Mouse (Mus musculus): ENCODE results near the gene Sh2d4b. TPM values are rescaled to one million over a fixed set of nuclear protein-coding genes. Genes with fewer than 3 reads are reported as not detected.

Sh2d4b gene
- total and polyA plus RNA-seq, 2 experiments from 2014 or later: 0.74 to 3.0 TPM

DNA sequence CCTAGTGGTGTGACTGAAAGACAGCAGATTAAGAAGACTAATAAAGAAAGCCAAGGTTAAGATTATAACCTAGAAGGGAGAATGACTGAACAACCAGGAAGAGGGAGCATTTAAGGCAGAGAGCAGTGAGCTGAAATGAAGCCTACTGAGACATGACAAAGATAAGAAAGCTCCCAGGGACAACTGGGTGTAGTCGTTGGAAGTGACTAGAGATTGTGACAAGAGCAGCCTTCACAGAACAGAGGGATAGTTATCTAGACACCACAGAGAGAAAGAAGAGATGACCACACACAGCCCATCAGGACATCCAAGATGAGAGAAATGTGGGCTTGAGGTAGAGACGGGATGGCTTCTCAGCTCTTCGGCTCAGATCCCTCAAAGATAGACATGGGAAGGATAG lies 29.4 kb downstream of the Sh2d4b start:
- 75% methylated on average over 3 of the region's 3 CpGs for WGBS
- H3K9ac ChIP-seq (replicated peaks; ENCODE audit: low read length, poor library complexity, severe bottlenecking): no peak overlapping the region
- DNase-seq (ENCODE audit: low spot score) (no peak), ATAC-seq (ENCODE audit: low FRiP score) (no peak)
- no peak overlapping the region for H3K4me2 ChIP-seq (ENCODE audit: low read depth, low read length, poor library complexity, severe bottlenecking)
- H3K36me3 ChIP-seq (ENCODE audit: insufficient read depth, low read length): no peaks in the 10 kb centered on the region
- H3K27me3 ChIP-seq (ENCODE audit: insufficient read depth, low read length): no peaks in the 10 kb centered on the region
- no peak overlapping the region for H3K27ac ChIP-seq (ENCODE audit: low read depth, low read length)
- H3K9me3 ChIP-seq (ENCODE audit: low read length): no peaks in the 10 kb centered on the region
- H3K4me1 ChIP-seq (ENCODE audit: insufficient read depth, low read length): no peaks in the 10 kb centered on the region
- no peak for TF ChIP-seq CTCF (IDR thresholded peaks at IDR 0.05)
- no peak overlapping the region for H3K4me3 ChIP-seq (ENCODE audit: low read depth, low read length)

DNA sequence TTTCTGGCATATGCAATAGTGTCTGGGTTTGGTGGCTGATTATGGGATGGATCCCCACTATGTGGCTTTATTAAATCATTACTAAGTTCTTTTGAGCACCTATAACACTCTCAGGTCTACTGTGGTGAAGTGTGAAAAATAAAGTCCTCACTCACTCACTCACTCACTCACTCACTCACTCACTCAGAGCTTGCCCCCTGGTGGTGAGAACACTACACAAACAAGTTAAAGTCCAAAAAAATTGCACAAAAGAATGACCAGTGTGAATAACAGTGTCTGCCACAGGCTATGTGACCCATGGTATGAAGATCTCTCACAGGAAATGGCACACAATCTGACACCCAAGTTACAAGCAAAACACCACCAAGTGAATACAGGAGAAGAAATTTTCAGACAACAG lies 30.0 kb downstream of the Sh2d4b start:
- ATAC-seq (ENCODE audit: low FRiP score): no peak
- H3K4me3 ChIP-seq (ENCODE audit: low read depth, low read length): no peak overlapping the region
- no peaks in the 10 kb centered on the region for H3K27me3 ChIP-seq (ENCODE audit: insufficient read depth, low read length)
- peak; percentile 24; the same call in 1 of the 2 replicates for TF ChIP-seq CTCF (IDR thresholded peaks at IDR 0.05)
- H3K27ac ChIP-seq (ENCODE audit: low read depth, low read length): no peak overlapping the region
- no peak for DNase-seq (ENCODE audit: low spot score)
- no peaks in the 10 kb centered on the region for H3K36me3 ChIP-seq (ENCODE audit: insufficient read depth, low read length)
- H3K4me2 ChIP-seq (ENCODE audit: low read depth, low read length, poor library complexity, severe bottlenecking): no peak overlapping the region
- no peaks in the 10 kb centered on the region for H3K4me1 ChIP-seq (ENCODE audit: insufficient read depth, low read length)
- H3K9me3 ChIP-seq (ENCODE audit: low read length): no peaks in the 10 kb centered on the region
- H3K9ac ChIP-seq (replicated peaks; ENCODE audit: low read length, poor library complexity, severe bottlenecking): no peak overlapping the region

DNA sequence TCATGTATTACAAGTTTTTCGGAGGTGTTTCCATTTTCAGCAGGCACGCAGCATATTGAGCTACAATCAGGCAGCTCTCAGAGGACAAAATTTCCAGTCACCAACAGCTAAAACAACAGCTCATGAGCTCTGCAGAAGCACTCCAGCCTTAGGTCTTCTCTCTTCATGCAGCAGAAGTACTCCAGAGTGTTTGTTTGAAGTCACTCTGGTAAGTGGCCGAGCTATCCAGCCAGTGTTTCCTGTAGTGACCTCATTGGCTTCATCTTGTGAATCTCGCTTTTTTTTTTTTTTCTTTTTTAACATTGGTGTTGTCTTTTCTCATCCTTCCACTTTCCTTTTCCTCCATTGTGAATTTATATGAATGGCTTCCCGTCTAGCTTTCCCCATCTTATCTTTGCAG lies 40.1 kb downstream of the Sh2d4b start:
- Histone ChIP-seq H3K9ac (replicated peaks; ENCODE audit: low read length, poor library complexity, severe bottlenecking) (no peak overlapping the region), H3K27me3 (ENCODE audit: insufficient read depth, low read length) (no peaks in the 10 kb centered on the region), H3K4me2 (ENCODE audit: low read depth, low read length, poor library complexity, severe bottlenecking) (no peak overlapping the region), H3K9me3 (ENCODE audit: low read length) (no peaks in the 10 kb centered on the region), H3K4me1 (ENCODE audit: insufficient read depth, low read length) (no peaks in the 10 kb centered on the region), H3K4me3 (ENCODE audit: low read depth, low read length) (no peak overlapping the region), H3K27ac (ENCODE audit: low read depth, low read length) (no peak overlapping the region), H3K36me3 (ENCODE audit: insufficient read depth, low read length) (no peaks in the 10 kb centered on the region)
- ATAC-seq (ENCODE audit: low FRiP score): no peak
- no peak for TF ChIP-seq CTCF (IDR thresholded peaks at IDR 0.05)
- WGBS: 72% methylated on average over 5 of the region's 5 CpGs
- DNase-seq (ENCODE audit: low spot score): no peak

DNA sequence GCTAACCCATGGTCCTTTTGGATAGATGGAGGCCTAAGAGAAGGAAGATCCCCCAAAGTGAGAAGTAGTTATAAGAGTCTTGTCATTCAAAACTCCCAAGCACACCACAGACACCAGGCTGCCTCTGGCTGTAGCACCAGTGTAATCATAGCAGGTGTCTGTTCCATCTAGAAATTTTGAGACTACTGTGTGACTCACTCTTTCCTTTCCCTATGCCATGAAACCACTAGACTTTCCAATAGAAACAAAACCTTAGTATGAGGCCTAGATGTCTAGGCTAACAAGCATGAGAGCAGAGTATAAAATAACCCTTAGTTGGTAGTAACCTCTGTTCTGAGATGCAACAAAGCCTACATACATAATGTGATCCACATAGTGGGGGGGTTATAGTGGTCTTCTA lies 55.7 kb downstream of the Sh2d4b start:
- Histone ChIP-seq H3K27ac (ENCODE audit: low read depth, low read length) (no peak overlapping the region), H3K9ac (replicated peaks; ENCODE audit: low read length, poor library complexity, severe bottlenecking) (no peak overlapping the region), H3K36me3 (ENCODE audit: insufficient read depth, low read length) (peaks cover 3% of the 10 kb centered on the region; the same call in 1 of the 2 replicates), H3K4me2 (ENCODE audit: low read depth, low read length, poor library complexity, severe bottlenecking) (no peak overlapping the region), H3K4me3 (ENCODE audit: low read depth, low read length) (no peak overlapping the region), H3K4me1 (ENCODE audit: insufficient read depth, low read length) (no peaks in the 10 kb centered on the region), H3K9me3 (ENCODE audit: low read length) (no peaks in the 10 kb centered on the region), H3K27me3 (ENCODE audit: insufficient read depth, low read length) (no peaks in the 10 kb centered on the region)
- DNase-seq (ENCODE audit: low spot score) (no peak), ATAC-seq (ENCODE audit: low FRiP score) (no peak)
- TF ChIP-seq CTCF (IDR thresholded peaks at IDR 0.05): no peak

DNA sequence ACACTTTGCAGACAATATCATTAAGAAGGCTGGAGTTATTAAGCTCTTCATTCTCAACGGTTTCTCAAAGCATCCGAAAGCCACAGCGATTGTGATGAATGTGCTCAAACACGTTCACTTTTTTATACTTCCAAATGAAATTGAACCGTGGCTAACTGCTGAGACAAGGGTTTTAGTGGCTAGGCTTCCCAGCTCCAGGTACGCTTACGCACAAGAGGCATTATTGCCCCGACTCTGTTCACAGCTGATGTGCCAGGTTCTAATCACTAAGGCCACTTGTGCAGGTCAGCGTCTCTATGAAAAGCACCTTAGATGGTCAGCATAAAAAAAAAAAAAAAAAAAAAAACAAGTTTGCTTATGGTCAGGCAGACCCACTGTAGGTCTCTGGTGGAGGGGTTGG lies 62.6 kb downstream of the Sh2d4b start:
- no peaks in the 10 kb centered on the region for H3K4me1 ChIP-seq (ENCODE audit: insufficient read depth, low read length)
- DNase-seq (ENCODE audit: low spot score): no peak
- no peaks in the 10 kb centered on the region for H3K27me3 ChIP-seq (ENCODE audit: insufficient read depth, low read length)
- no peaks in the 10 kb centered on the region for H3K9me3 ChIP-seq (ENCODE audit: low read length)
- TF ChIP-seq CTCF (IDR thresholded peaks at IDR 0.05): no peak
- H3K4me3 ChIP-seq (ENCODE audit: low read depth, low read length): no peak overlapping the region
- H3K27ac ChIP-seq (ENCODE audit: low read depth, low read length): no peak overlapping the region
- no peak for ATAC-seq (ENCODE audit: low FRiP score)
- WGBS: 74% methylated on average over 9 of the region's 9 CpGs
- no peak overlapping the region for H3K4me2 ChIP-seq (ENCODE audit: low read depth, low read length, poor library complexity, severe bottlenecking)
- no peak overlapping the region for H3K9ac ChIP-seq (replicated peaks; ENCODE audit: low read length, poor library complexity, severe bottlenecking)
- H3K36me3 ChIP-seq (ENCODE audit: insufficient read depth, low read length): no peaks in the 10 kb centered on the region

DNA sequence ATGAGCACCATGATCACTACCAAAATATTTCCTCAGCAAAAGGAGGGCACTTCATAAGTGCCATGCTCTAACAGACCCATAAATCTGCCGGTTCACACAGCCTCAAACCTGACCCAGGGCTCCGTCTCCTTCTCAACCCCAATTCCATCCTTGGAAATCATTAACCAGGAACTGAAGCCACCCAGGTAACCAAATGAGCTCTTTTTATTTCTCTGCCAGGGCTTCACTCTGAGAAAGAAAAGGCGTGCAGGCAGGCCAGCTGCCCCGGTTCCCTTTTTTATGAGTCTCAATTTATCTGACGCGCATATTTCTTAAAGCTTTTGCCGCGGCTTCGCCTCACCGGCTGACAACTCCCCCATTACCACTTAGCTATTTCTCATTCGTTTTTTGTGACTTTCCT lies 63.0 kb downstream of the Sh2d4b start:
- no peak for TF ChIP-seq CTCF (IDR thresholded peaks at IDR 0.05)
- H3K4me1 ChIP-seq (ENCODE audit: insufficient read depth, low read length): no peaks in the 10 kb centered on the region
- H3K4me2 ChIP-seq (ENCODE audit: low read depth, low read length, poor library complexity, severe bottlenecking): no peak overlapping the region
- ATAC-seq (ENCODE audit: low FRiP score) (no peak), DNase-seq (ENCODE audit: low spot score) (no peak)
- H3K9me3 ChIP-seq (ENCODE audit: low read length): no peaks in the 10 kb centered on the region
- H3K9ac ChIP-seq (replicated peaks; ENCODE audit: low read length, poor library complexity, severe bottlenecking): no peak overlapping the region
- no peak overlapping the region for H3K4me3 ChIP-seq (ENCODE audit: low read depth, low read length)
- no peaks in the 10 kb centered on the region for H3K36me3 ChIP-seq (ENCODE audit: insufficient read depth, low read length)
- WGBS: 72% methylated on average over 11 of the region's 11 CpGs
- H3K27me3 ChIP-seq (ENCODE audit: insufficient read depth, low read length): no peaks in the 10 kb centered on the region
- no peak overlapping the region for H3K27ac ChIP-seq (ENCODE audit: low read depth, low read length)

DNA sequence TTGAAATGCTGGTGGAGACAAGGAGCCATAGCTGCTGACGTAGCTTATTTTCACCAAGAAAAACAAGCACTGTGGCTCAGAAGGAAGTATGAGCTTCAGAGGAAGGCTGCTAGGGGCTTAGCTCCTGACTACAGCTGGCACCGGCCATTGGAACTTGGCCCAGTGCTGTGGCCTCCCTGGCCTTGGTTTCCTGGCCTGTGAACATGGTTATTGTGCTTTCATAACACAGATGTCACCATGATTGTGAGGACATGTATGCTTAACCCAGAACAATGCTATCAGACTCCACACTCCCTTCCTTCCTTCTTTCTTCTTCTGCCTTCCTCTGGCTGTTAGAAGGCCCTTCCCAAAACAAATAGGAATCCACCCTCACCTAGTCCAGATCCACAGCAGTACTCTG lies 75.0 kb downstream of the Sh2d4b start:
- no peak overlapping the region for H3K4me3 ChIP-seq (ENCODE audit: low read depth, low read length)
- no peak for DNase-seq (ENCODE audit: low spot score)
- H3K27ac ChIP-seq (ENCODE audit: low read depth, low read length): no peak overlapping the region
- H3K4me2 ChIP-seq (ENCODE audit: low read depth, low read length, poor library complexity, severe bottlenecking): no peak overlapping the region
- 77% methylated on average over 2 of the region's 2 CpGs for WGBS
- H3K4me1 ChIP-seq (ENCODE audit: insufficient read depth, low read length): no peaks in the 10 kb centered on the region
- no peaks in the 10 kb centered on the region for H3K36me3 ChIP-seq (ENCODE audit: insufficient read depth, low read length)
- no peaks in the 10 kb centered on the region for H3K27me3 ChIP-seq (ENCODE audit: insufficient read depth, low read length)
- H3K9ac ChIP-seq (replicated peaks; ENCODE audit: low read length, poor library complexity, severe bottlenecking): no peak overlapping the region
- TF ChIP-seq CTCF (IDR thresholded peaks at IDR 0.05): no peak
- ATAC-seq (ENCODE audit: low FRiP score): no peak
- H3K9me3 ChIP-seq (ENCODE audit: low read length): no peaks in the 10 kb centered on the region

Data from midbrain, postnatal 0 days (tissue).